Mouse (Mus musculus) ES-Bruce4 (cell line): ENCODE data around the gene Cd247. TPM values are rescaled to one million over a fixed set of nuclear protein-coding genes. Genes with fewer than 3 reads are reported as not detected.

Experiments
- H3K27ac ChIP-seq: 2 replicates; pipeline ENCODE4 v1.5.1; 2012; ENCODE audit warnings: low read length, inconsistent platforms; ENCODE audit not compliant: insufficient read depth
- H3K27me3 ChIP-seq: 2 replicates; pipeline ENCODE4 v1.6.1; 2012; ENCODE audit warnings: mild to moderate bottlenecking, low read length, inconsistent platforms; ENCODE audit not compliant: control insufficient read depth, poor library complexity, insufficient read depth, severe bottlenecking
- H3K36me3 ChIP-seq: 2 replicates; pipeline ENCODE4 v1.6.1; 2012; ENCODE audit warnings: inconsistent platforms, mild to moderate bottlenecking, low read length, moderate library complexity; ENCODE audit not compliant: control insufficient read depth, poor library complexity, insufficient read depth, severe bottlenecking
- H3K4me1 ChIP-seq: one replicate; pipeline ENCODE4 v1.8.1; 2011; ENCODE audit warnings: low read length; ENCODE audit not compliant: control insufficient read depth, insufficient read depth
- H3K4me3 ChIP-seq: 2 replicates; pipeline ENCODE4 v1.5.1; 2011; ENCODE audit warnings: low read depth, mild to moderate bottlenecking, low read length
- H3K9ac ChIP-seq: 2 replicates; pipeline ENCODE4 v1.6.1; 2012; ENCODE audit warnings: low read depth, mild to moderate bottlenecking, inconsistent platforms; ENCODE audit not compliant: poor library complexity, severe bottlenecking
- H3K9me3 ChIP-seq: replicated peaks from 2 replicates; pipeline ENCODE4 v1.6.1; 2012; ENCODE audit warnings: mild to moderate bottlenecking, low read length, inconsistent platforms; ENCODE audit not compliant: control insufficient read depth, poor library complexity, insufficient read depth, severe bottlenecking
- CTCF ChIP-seq: IDR thresholded peaks from one replicate; pipeline ENCODE4 v1.8.1; 2011; ENCODE audit warnings: low read depth, low read length
- EP300 ChIP-seq: IDR thresholded peaks from 2 replicates; pipeline ENCODE4 v1.6.1; 2011; ENCODE audit warnings: low read depth, low read length; ENCODE audit not compliant: insufficient read depth
- POLR2A ChIP-seq: IDR thresholded peaks from one replicate; pipeline ENCODE4 v1.8.1; 2011; ENCODE audit warnings: low read length; ENCODE audit not compliant: insufficient read depth
- polyA plus RNA-seq: library from polyadenylated mRNA; stranded (reverse); fragments of >200 nt; gene quantifications from 2 replicates; pipeline ENCODE4 v1.2.4, GENCODE M21; 2011; ENCODE audit warnings: low read depth; ENCODE audit not compliant: missing spikeins, insufficient read depth, insufficient read length

Gene Cd247
- polyA plus RNA-seq, 1 experiment: not detected

- no peaks in the 10 kb centered on the region for H3K36me3 ChIP-seq
- no peak overlapping the region for H3K9ac ChIP-seq
- TF ChIP-seq POLR2A: no peak
- no peak for TF ChIP-seq EP300
- TF ChIP-seq CTCF: no peak
- H3K27me3 ChIP-seq: no peaks in the 10 kb centered on the region
- H3K4me3 ChIP-seq: no peak overlapping the region
- no peaks in the 10 kb centered on the region for H3K9me3 ChIP-seq
- no peak overlapping the region for H3K27ac ChIP-seq
- H3K4me1 ChIP-seq: no peaks in the 10 kb centered on the region
Observed at GRCm38 (mm10) chr1:165801709-165802310, 13.3 kb downstream of the Cd247 start.

DNA sequence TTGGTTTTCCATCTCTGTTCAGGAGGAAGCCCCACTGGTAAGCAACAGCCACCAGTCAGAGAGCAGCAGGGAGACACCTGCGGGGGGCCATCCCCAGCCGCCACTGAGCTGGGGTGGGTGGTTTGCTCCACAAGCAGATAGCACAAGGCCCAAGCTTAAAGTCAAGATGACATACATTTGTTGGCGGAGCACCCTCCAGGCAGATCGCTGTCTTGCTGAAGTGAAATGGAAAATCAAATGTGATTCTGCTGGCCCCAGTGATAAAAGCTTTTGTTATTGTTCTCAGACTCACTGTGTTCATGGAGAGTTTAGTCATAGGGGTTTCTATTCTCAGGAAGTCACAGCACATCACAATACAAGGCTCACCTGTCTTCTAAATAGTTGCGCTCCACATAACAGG is 14.6 kb downstream of the Cd247 start:
- Histone ChIP-seq H3K27me3 (no peaks in the 10 kb centered on the region), H3K9ac (no peak overlapping the region), H3K4me3 (no peak overlapping the region), H3K36me3 (no peaks in the 10 kb centered on the region), H3K4me1 (no peaks in the 10 kb centered on the region), H3K27ac (no peak overlapping the region), H3K9me3 (no peaks in the 10 kb centered on the region)
- TF ChIP-seq POLR2A (no peak), CTCF (no peak)

- Histone ChIP-seq H3K4me3 (no peak overlapping the region), H3K27ac (no peak overlapping the region), H3K9ac (no peak overlapping the region), H3K27me3 (no peaks in the 10 kb centered on the region), H3K9me3 (no peaks in the 10 kb centered on the region), H3K36me3 (no peaks in the 10 kb centered on the region), H3K4me1 (no peaks in the 10 kb centered on the region)
- TF ChIP-seq CTCF (no peak), EP300 (no peak), POLR2A (no peak)
Observed at GRCm38 (mm10) chr1:165804133-165804532, 15.7 kb downstream of the Cd247 start.

GRCm38 (mm10) chr1:165810633-165811032 is 22.2 kb downstream of the Cd247 start:
- H3K27me3 ChIP-seq: no peaks in the 10 kb centered on the region
- H3K4me3 ChIP-seq: no peak overlapping the region
- H3K9ac ChIP-seq: no peak overlapping the region
- H3K4me1 ChIP-seq: no peaks in the 10 kb centered on the region
- TF ChIP-seq POLR2A (no peak), CTCF (no peak), EP300 (no peak)
- no peaks in the 10 kb centered on the region for H3K9me3 ChIP-seq
- no peak overlapping the region for H3K27ac ChIP-seq
- no peaks in the 10 kb centered on the region for H3K36me3 ChIP-seq

DNA sequence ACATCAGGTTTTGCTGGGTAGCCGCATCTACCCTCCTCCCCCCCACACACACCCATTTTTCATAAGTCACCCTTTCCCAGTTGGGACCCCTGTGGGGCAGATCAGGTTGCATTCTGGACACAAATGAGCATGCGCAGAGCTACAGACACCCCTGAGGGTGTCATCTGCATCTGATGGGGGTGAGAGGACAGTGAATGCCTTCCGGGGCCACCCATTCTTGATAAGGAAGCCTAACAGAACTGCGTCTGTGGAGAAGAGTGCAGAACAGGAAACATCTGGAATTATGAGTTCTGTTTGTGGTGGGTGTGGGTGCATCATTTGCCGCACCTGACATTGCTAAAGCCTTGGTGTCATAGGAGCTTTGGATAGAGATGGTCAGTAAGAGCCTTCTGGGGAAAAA is 22.7 kb downstream of the Cd247 start:
- Histone ChIP-seq H3K27ac (no peak overlapping the region), H3K4me3 (no peak overlapping the region), H3K9me3 (no peaks in the 10 kb centered on the region), H3K36me3 (no peaks in the 10 kb centered on the region), H3K9ac (no peak overlapping the region), H3K4me1 (no peaks in the 10 kb centered on the region), H3K27me3 (no peaks in the 10 kb centered on the region)
- TF ChIP-seq POLR2A (no peak), CTCF (no peak), EP300 (no peak)

DNA sequence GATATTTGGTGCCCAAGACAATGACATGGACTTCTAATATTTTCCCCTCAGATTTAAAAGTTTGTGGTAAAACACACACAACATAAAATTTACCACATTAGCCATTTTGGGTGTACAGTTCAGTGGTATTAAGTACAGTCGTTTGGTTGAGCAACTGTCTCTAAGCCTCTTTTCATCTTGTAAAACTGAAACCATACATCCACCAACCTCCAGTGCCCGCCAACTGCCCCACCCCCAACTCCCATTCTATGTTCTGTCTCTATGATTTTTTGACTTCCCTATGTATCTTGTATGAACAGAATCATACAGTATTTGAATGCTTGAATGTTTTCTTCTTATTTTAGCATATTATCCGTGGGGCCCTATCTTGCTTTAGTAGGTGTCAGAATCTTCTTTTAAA is 24.3 kb downstream of the Cd247 start:
- Histone ChIP-seq H3K4me1 (no peaks in the 10 kb centered on the region), H3K27me3 (no peaks in the 10 kb centered on the region), H3K9me3 (no peaks in the 10 kb centered on the region), H3K4me3 (no peak overlapping the region), H3K27ac (no peak overlapping the region), H3K9ac (no peak overlapping the region), H3K36me3 (no peaks in the 10 kb centered on the region)
- TF ChIP-seq EP300 (no peak), POLR2A (no peak), CTCF (no peak)
